Mouse (Mus musculus): ENCODE data around the gene Pappa. TPM values are rescaled to one million over a fixed set of nuclear protein-coding genes. Genes with fewer than 3 reads are reported as not detected.

Gene Pappa
- polyA plus RNA-seq, 1 experiment from 2014 or later = 0.80 TPM

DNA sequence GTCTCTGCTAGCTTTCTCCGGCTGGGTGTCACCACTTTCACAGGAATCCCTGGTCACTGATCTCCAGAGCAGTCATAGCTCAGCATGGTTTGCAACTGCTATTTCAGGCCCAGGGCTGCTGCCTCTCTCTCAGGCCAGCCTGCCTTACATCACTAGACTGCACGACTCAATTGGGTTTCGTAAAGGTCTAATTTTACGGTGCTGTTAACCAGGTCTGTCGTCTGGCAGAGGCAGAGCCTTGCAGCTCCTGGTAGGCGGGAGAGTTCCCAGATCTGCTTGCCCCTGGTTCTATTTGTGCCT, 3.3 kb downstream of the Pappa start:
- H3K9ac ChIP-seq = peak overlapping the region; percentile 84
- H3K4me2 ChIP-seq = peak overlapping the region; percentile 88
- no peaks in the 10 kb centered on the region for H3K36me3 ChIP-seq
- no peaks in the 10 kb centered on the region for H3K9me3 ChIP-seq
- 15% methylated on average over 6 of the region's 6 CpGs for WGBS
- 0 out of 2 replicates have a peak, but pooled peaks have one; percentile 3 for ATAC-seq (ENCODE audit: extremely low read depth, insufficient number of reproducible peaks, low FRiP score, low TSS enrichment)
- peak overlapping the region; percentile 68 for H3K4me3 ChIP-seq
- H3K27me3 ChIP-seq (replicated peaks) = peaks cover 19% of the 10 kb centered on the region
- peaks cover 28% of the 10 kb centered on the region for H3K4me1 ChIP-seq
- peak overlapping the region; percentile 76 for H3K27ac ChIP-seq (replicated peaks)

DNA sequence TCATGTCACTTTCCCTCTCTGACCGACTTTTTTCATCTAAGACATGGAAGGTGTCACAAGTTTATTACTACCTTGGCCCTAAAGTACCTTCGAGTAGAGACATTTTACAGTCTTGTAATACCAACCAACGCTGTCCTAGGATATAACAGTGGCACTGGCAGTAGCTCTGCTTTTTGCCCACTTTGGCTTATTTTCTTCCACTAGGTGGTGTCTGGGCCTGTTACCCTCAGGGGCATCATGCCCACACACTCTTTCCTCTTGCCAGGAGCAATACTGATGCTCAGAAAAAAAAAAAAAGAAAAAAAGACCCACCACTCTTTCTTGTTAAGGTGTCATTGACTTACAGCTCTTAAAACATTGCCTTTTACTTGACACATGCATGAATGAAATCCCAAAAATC, 8.7 kb downstream of the Pappa start:
- peaks cover 2% of the 10 kb centered on the region for H3K4me1 ChIP-seq
- H3K27ac ChIP-seq (replicated peaks) = no peak overlapping the region
- no peak overlapping the region for H3K4me3 ChIP-seq
- no peak for ATAC-seq (ENCODE audit: extremely low read depth, insufficient number of reproducible peaks, low FRiP score, low TSS enrichment)
- H3K9ac ChIP-seq = no peak overlapping the region
- no peak overlapping the region for H3K4me2 ChIP-seq
- H3K36me3 ChIP-seq = no peaks in the 10 kb centered on the region
- H3K9me3 ChIP-seq = no peaks in the 10 kb centered on the region
- WGBS = 72% methylated on average over 3 of the region's 3 CpGs
- peaks cover 12% of the 10 kb centered on the region for H3K27me3 ChIP-seq (replicated peaks)

DNA sequence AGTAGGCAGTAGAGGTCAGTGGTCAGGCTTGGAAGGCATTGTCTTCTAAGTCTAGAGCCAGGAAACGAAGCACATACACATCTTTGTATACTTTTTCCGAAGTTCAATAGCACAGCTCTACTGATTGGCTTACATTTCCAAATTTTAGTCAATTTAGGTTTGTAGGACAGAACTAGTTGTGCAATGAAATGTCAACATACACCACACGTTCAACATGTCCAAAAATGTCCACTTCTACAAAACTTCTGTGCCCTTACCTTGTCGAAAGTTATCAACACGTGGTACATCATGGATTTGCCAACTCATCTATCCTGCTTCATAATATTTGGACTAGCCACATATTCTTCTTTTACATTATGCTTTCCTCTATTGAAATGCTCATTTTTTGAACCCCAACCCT, 10.4 kb downstream of the Pappa start:
- ATAC-seq (ENCODE audit: extremely low read depth, insufficient number of reproducible peaks, low FRiP score, low TSS enrichment) = no peak
- H3K27me3 ChIP-seq (replicated peaks) = peaks cover 9% of the 10 kb centered on the region
- H3K36me3 ChIP-seq = no peaks in the 10 kb centered on the region
- H3K4me2 ChIP-seq = no peak overlapping the region
- H3K4me3 ChIP-seq = no peak overlapping the region
- no peaks in the 10 kb centered on the region for H3K9me3 ChIP-seq
- no peak overlapping the region for H3K9ac ChIP-seq
- WGBS = 72% methylated on average over 5 of the region's 5 CpGs
- H3K27ac ChIP-seq (replicated peaks) = no peak overlapping the region
- no peaks in the 10 kb centered on the region for H3K4me1 ChIP-seq

DNA sequence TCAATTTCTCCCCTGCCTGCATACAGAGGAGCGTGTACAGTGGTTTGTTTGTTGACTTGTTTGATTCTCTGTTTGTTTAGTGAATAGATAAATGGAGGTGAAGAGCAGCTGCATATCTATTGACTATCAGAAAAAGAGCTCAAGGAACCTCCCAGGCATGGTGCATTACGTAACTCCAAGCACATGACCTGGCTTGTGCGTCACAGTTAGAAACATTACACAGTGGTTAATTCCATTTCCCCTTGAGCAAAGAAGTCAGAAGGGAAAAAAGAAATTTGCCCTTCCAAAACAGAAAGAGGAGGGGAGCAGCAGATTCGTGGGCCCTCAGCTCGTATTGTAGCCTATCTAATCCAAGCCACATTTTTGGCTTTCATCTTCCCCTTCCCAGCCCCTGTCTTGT, 11.1 kb downstream of the Pappa start:
- no peak for ATAC-seq (ENCODE audit: extremely low read depth, insufficient number of reproducible peaks, low FRiP score, low TSS enrichment)
- Histone ChIP-seq H3K9ac (no peak overlapping the region), H3K27ac (replicated peaks) (no peak overlapping the region), H3K4me3 (no peak overlapping the region), H3K4me2 (no peak overlapping the region), H3K27me3 (replicated peaks) (peaks cover 2% of the 10 kb centered on the region; the same call in 1 of the 2 replicates), H3K9me3 (no peaks in the 10 kb centered on the region), H3K36me3 (no peaks in the 10 kb centered on the region), H3K4me1 (no peaks in the 10 kb centered on the region)
- 54% methylated on average over 5 of the region's 5 CpGs for WGBS

DNA sequence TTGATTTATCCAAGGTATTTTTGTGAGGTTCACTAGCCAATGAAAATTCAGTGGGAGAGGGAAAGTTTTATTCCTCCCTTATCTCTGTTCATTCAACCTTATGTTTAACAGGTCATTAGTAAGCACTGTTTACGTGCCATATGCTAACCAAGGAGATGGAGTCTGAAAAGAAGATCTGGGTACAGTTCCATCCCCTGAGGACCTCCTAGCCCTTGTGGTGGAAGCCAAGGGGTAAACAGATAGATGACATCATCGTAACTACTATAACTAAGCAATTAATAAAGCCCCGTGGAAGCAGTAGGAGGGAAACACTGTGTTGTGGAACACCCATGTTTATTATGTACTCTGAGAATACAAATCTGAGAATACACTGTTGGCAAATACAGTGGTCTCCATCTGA, 12.6 kb downstream of the Pappa start:
- Histone ChIP-seq H3K4me1 (no peaks in the 10 kb centered on the region), H3K9me3 (no peaks in the 10 kb centered on the region), H3K27ac (replicated peaks) (no peak overlapping the region), H3K4me2 (no peak overlapping the region), H3K27me3 (replicated peaks) (no peaks in the 10 kb centered on the region), H3K36me3 (no peaks in the 10 kb centered on the region), H3K9ac (no peak overlapping the region), H3K4me3 (no peak overlapping the region)
- WGBS = 82% methylated on average over 3 of the region's 3 CpGs
- ATAC-seq (ENCODE audit: extremely low read depth, insufficient number of reproducible peaks, low FRiP score, low TSS enrichment) = no peak

DNA sequence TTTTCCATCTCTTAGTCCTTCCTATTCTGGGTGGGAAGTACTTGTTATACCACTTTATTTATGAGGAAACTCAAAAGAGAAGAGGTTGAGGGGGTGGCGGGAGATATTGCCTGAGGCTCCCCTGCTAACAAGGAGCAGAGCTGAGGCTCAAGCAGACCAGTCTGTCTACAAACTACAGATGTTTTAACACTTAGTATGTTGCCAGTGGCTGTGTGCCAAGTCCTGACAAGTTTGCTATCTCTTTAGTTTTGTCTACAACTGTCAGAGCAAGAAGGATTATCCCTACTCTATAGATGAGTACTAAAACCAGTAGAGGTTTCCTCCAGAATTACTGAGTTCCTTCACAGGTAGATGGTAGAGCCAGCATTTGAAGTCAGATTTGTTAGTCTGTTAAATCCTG, 23.0 kb downstream of the Pappa start:
- Histone ChIP-seq H3K27ac (replicated peaks) (no peak overlapping the region), H3K9ac (no peak overlapping the region), H3K4me1 (peaks cover 4% of the 10 kb centered on the region; the same call in 1 of the 2 replicates), H3K36me3 (no peaks in the 10 kb centered on the region), H3K9me3 (no peaks in the 10 kb centered on the region), H3K4me3 (no peak overlapping the region), H3K27me3 (replicated peaks) (no peaks in the 10 kb centered on the region), H3K4me2 (no peak overlapping the region)
- no peak for ATAC-seq (ENCODE audit: extremely low read depth, insufficient number of reproducible peaks, low FRiP score, low TSS enrichment)
- WGBS = 48% methylated on average over 1 of the region's 1 CpGs

DNA sequence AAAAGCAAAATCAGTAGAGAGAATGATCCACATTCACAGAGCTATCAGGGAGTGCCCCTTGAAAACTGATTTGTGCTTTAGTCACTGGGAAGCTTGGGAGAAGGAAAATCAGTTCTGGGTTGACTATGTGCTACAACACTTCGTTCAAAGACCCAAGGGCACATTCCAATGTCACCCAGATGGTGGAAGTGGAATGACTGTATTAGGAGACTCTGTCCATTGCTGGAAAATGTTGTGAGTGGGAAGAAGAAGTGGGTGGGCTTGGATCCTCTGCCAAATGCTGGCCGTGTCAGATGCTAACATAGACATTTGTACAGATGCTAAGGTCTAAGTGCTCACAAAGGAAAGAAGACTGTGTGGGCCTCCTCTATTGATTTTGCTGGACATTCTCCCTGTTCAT, 29.6 kb downstream of the Pappa start:
- Histone ChIP-seq H3K36me3 (no peaks in the 10 kb centered on the region), H3K4me1 (peaks cover 9% of the 10 kb centered on the region), H3K27ac (replicated peaks) (no peak overlapping the region), H3K27me3 (replicated peaks) (no peaks in the 10 kb centered on the region), H3K9ac (no peak overlapping the region), H3K9me3 (no peaks in the 10 kb centered on the region), H3K4me2 (no peak overlapping the region), H3K4me3 (no peak overlapping the region)
- WGBS = 57% methylated on average over 2 of the region's 2 CpGs
- no peak for ATAC-seq (ENCODE audit: extremely low read depth, insufficient number of reproducible peaks, low FRiP score, low TSS enrichment)

DNA sequence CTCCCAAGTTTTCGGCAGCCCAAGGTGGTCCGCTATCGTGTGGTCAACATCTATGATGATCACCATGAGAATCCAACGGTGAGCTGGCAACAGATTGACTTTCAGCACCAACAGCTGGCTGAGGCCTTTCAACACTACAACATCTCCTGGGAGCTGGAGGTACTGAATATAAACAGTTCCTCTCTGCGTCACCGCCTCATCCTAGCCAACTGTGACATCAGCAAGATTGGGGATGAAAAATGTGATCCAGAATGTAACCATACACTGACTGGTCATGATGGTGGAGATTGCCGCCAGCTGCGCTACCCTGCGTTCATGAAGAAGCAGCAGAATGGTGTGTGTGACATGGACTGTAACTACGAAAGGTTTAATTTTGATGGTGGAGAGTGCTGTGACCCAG, 32.3 kb downstream of the Pappa start:
- WGBS = 77% methylated on average over 10 of the region's 10 CpGs
- no peak overlapping the region for H3K27ac ChIP-seq (replicated peaks)
- H3K27me3 ChIP-seq (replicated peaks) = no peaks in the 10 kb centered on the region
- no peaks in the 10 kb centered on the region for H3K9me3 ChIP-seq
- peaks cover 21% of the 10 kb centered on the region for H3K4me1 ChIP-seq
- no peak overlapping the region for H3K4me3 ChIP-seq
- no peak overlapping the region for H3K4me2 ChIP-seq
- ATAC-seq (ENCODE audit: extremely low read depth, insufficient number of reproducible peaks, low FRiP score, low TSS enrichment) = no peak
- H3K9ac ChIP-seq = no peak overlapping the region
- no peaks in the 10 kb centered on the region for H3K36me3 ChIP-seq

DNA sequence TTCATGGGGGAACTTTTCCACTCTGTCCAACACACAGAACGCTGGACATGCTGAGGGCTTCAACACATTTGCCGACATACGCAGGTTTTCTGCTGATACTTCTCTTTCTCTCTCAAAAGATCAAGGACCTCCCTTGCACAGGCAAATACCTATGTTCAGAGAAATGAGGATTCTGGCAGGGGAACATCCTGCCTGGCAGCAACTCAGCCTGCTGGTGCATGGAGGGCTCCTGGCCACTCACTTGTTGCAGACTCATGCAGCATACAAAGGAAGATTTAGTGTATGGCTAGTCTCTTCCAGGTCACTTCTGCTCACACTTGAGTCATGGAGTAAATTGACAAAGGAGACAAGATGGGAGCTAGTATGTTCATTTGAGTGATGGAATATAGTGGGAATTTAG, 34.7 kb downstream of the Pappa start:
- no peak overlapping the region for H3K27ac ChIP-seq (replicated peaks)
- H3K4me3 ChIP-seq = no peak overlapping the region
- no peak overlapping the region for H3K9ac ChIP-seq
- no peaks in the 10 kb centered on the region for H3K9me3 ChIP-seq
- H3K36me3 ChIP-seq = no peaks in the 10 kb centered on the region
- no peak for ATAC-seq (ENCODE audit: extremely low read depth, insufficient number of reproducible peaks, low FRiP score, low TSS enrichment)
- no peak overlapping the region for H3K4me2 ChIP-seq
- WGBS = 73% methylated on average over 3 of the region's 3 CpGs
- no peaks in the 10 kb centered on the region for H3K27me3 ChIP-seq (replicated peaks)
- H3K4me1 ChIP-seq = peaks cover 16% of the 10 kb centered on the region

DNA sequence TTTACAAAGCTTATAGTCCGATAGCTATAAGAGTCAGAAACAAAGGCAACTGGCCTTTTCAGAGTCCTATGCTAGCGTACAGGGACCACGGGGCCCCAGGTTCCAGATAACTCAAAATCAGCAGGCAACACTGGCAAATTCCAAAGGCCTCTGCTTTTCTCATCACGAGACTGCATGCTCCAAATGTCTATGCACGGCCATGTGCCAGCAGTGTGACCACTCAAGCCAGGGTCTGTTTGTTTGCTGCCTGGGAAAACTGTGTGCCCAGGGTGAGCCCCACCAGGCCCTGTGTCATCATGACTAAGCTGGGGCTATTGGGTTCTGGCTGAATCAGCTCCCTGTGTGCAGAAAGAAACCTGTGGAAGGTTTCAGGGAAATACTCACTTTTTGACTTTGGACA, 35.5 kb downstream of the Pappa start:
- H3K4me3 ChIP-seq = no peak overlapping the region
- H3K9ac ChIP-seq = no peak overlapping the region
- H3K27ac ChIP-seq (replicated peaks) = 0 out of 2 replicates have a peak overlapping the region, but pooled peaks have one; percentile 37
- no peaks in the 10 kb centered on the region for H3K9me3 ChIP-seq
- WGBS = 24% methylated on average over 5 of the region's 5 CpGs
- no peak; the same call in 1 of the 2 replicates for ATAC-seq (ENCODE audit: extremely low read depth, insufficient number of reproducible peaks, low FRiP score, low TSS enrichment)
- H3K4me1 ChIP-seq = peaks cover 16% of the 10 kb centered on the region
- no peak overlapping the region for H3K4me2 ChIP-seq
- no peaks in the 10 kb centered on the region for H3K27me3 ChIP-seq (replicated peaks)
- H3K36me3 ChIP-seq = no peaks in the 10 kb centered on the region

DNA sequence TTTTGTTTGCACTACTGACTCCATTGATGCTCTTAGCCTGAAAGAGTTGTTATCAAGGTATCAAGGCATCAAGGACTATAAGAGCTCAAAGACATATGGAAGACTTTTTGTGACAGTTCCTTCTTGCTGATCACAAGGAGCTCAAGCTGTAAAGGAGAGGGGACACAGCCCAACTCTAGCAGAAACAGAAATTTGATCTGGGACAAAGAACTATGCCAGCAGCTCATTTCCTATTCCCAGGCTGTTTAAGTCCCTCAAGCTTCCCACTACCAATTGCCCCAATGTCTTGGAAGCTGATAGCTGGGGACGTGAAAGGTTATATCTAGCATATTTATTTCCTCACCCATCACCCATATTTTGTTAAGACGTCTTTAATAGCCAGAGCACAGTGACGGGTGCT, 39.7 kb downstream of the Pappa start:
- Histone ChIP-seq H3K36me3 (no peaks in the 10 kb centered on the region), H3K27ac (replicated peaks) (no peak overlapping the region), H3K4me3 (no peak overlapping the region), H3K4me2 (no peak overlapping the region), H3K4me1 (peaks cover 19% of the 10 kb centered on the region), H3K9ac (no peak overlapping the region), H3K9me3 (no peaks in the 10 kb centered on the region), H3K27me3 (replicated peaks) (no peaks in the 10 kb centered on the region)
- 46% methylated on average over 3 of the region's 3 CpGs for WGBS
- no peak for ATAC-seq (ENCODE audit: extremely low read depth, insufficient number of reproducible peaks, low FRiP score, low TSS enrichment)

DNA sequence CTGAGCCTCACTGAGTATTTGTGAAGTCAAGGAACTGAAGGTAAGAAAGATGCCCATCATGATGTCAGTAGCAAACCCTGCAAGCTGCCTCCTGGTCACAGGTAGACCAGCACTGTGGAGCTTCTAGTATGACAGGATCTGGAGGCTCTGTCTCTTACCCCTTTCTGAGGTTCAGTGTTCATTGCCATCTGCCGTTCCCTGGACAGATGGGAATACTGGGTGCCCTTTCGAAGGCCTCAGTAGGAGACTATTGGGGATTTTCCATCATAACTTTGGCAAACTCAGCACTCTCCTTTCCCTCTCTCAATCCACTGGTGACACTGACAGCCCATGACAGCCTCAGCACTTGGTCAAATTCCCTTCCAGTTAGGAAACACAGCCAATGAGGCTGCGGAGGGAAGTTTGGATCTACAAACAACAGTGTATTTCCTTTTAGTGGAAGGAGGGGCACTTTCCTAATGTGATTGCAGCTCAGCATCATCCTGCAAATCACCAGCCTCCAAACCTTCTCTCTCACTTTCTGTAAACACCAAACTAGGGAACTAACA, 42.4 kb downstream of the Pappa start:
- Histone ChIP-seq H3K4me3 (no peak overlapping the region), H3K27ac (replicated peaks) (no peak overlapping the region), H3K9me3 (no peaks in the 10 kb centered on the region), H3K9ac (no peak overlapping the region), H3K4me1 (peaks cover 8% of the 10 kb centered on the region; the same call in 1 of the 2 replicates), H3K4me2 (no peak overlapping the region), H3K36me3 (no peaks in the 10 kb centered on the region), H3K27me3 (replicated peaks) (no peaks in the 10 kb centered on the region)
- WGBS = 70% methylated on average over 3 of the region's 3 CpGs
- no peak for ATAC-seq (ENCODE audit: extremely low read depth, insufficient number of reproducible peaks, low FRiP score, low TSS enrichment)
